Mouse (Mus musculus): ENCODE data around the gene Leng8. TPM values are rescaled to one million over a fixed set of nuclear protein-coding genes. Genes with fewer than 3 reads are reported as not detected.

The Leng8 gene
- polyA plus RNA-seq (2014; fragmentation: Illumina TruSeq; extraction: RNeasy Lipid Tissue Mini Kit (QIAGEN cat#74804); ENCODE audit: low read depth, low replicate concordance) = 14.4 TPM

GRCm38 (mm10) chr7:4136771-4137531, at the start of gene Leng8:
Gene Leng8, plus strand, starts transcription at chr7:4137039.

GRCm38 (mm10) chr7:4119344-4119902, 17.4 kb upstream of the Leng8 start, which contains the start of gene Ttyh1:
Gene Ttyh1, plus strand, starts transcription at chr7:4119408.

GRCm38 (mm10) chr7:4150059-4150541, 13.3 kb downstream of the Leng8 start, which contains the start of gene Leng9:
Gene Leng9, minus strand, starts transcription at chr7:4150374.

GRCm38 (mm10) chr7:4164090-4164910, 27.5 kb downstream of the Leng8 start, which contains the start of gene Cdc42ep5:
Gene Cdc42ep5, minus strand, starts transcription at chr7:4164860.

Other genes with a start within 250 kb of the Leng8 start
- not detected for gene Gm14548, start 238.9 kb upstream of the Leng8 start, polyA plus RNA-seq (2014; fragmentation: Illumina TruSeq; extraction: RNeasy Lipid Tissue Mini Kit (QIAGEN cat#74804); ENCODE audit: low read depth, low replicate concordance)
- not detected for gene Lilra6, start 221.5 kb upstream of the Leng8 start, polyA plus RNA-seq (2014; fragmentation: Illumina TruSeq; extraction: RNeasy Lipid Tissue Mini Kit (QIAGEN cat#74804); ENCODE audit: low read depth, low replicate concordance)
- 3.3 TPM for gene Lair1, start 73.8 kb upstream of the Leng8 start, polyA plus RNA-seq (2014; fragmentation: Illumina TruSeq; extraction: RNeasy Lipid Tissue Mini Kit (QIAGEN cat#74804); ENCODE audit: low read depth, low replicate concordance)
- 1.2 TPM for gene Ttyh1, start 17.6 kb upstream of the Leng8 start, polyA plus RNA-seq (2014; fragmentation: Illumina TruSeq; extraction: RNeasy Lipid Tissue Mini Kit (QIAGEN cat#74804); ENCODE audit: low read depth, low replicate concordance)
- gene Leng9, start 13.3 kb downstream of the Leng8 start, polyA plus RNA-seq (2014; fragmentation: Illumina TruSeq; extraction: RNeasy Lipid Tissue Mini Kit (QIAGEN cat#74804); ENCODE audit: low read depth, low replicate concordance) = 0.44 TPM
- gene Cdc42ep5, start 27.8 kb downstream of the Leng8 start, polyA plus RNA-seq (2014; fragmentation: Illumina TruSeq; extraction: RNeasy Lipid Tissue Mini Kit (QIAGEN cat#74804); ENCODE audit: low read depth, low replicate concordance) = not detected
- gene Lilra5, start 100.7 kb downstream of the Leng8 start, polyA plus RNA-seq (2014; fragmentation: Illumina TruSeq; extraction: RNeasy Lipid Tissue Mini Kit (QIAGEN cat#74804); ENCODE audit: low read depth, low replicate concordance) = 4.3 TPM
- gene Ncr1, start 200.7 kb downstream of the Leng8 start, polyA plus RNA-seq (2014; fragmentation: Illumina TruSeq; extraction: RNeasy Lipid Tissue Mini Kit (QIAGEN cat#74804); ENCODE audit: low read depth, low replicate concordance) = not detected

All from kidney, adult 10 weeks (tissue).